Mouse (Mus musculus): ENCODE data around the gene Pold3. TPM values are rescaled to one million over a fixed set of nuclear protein-coding genes. Genes with fewer than 3 reads are reported as not detected.

Pold3 gene
- polyA plus RNA-seq, 1 experiment from 2014 or later, result 74.0 TPM

DNA sequence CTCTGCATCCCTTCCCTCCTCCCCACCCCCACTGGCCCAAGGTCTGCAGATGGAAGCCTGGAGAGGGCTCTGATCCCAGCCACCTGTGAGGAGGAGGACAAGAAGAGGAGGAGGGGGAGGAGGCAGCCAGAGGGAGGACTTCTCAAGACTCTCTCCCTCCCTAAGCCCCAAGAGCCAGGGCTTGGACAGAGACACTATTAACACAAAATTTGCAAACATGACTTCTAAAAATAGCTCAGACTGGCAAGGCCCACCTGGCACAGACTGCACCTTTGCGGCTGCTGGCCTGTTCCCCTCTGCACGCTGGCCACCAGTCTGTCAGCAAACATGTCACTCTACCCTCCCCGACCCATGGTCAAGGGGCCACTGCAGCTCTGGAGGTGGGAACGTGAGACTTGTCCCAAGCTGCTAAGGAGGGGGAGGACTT, 77.7 kb downstream of the Pold3 start:
- no peak overlapping the region for H3K4me3 ChIP-seq
- peak; percentile 22; the same call in 1 of the 2 replicates for ATAC-seq (ENCODE audit: low FRiP score, low read depth)
- peak overlapping the region; percentile 53; the same call in 1 of the 2 replicates for H3K27ac ChIP-seq
- H3K9me3 ChIP-seq, result no peaks in the 10 kb centered on the region
- H3K9ac ChIP-seq, result no peak overlapping the region
- H3K4me1 ChIP-seq, result peaks cover 21% of the 10 kb centered on the region
- H3K4me2 ChIP-seq (replicated peaks), result no peak overlapping the region
- WGBS, result 32% methylated on average over 4 of the region's 4 CpGs
- no peaks in the 10 kb centered on the region for H3K36me3 ChIP-seq
- no peaks in the 10 kb centered on the region for H3K27me3 ChIP-seq

- ATAC-seq (ENCODE audit: low FRiP score, low read depth), result no peak
- H3K36me3 ChIP-seq, result no peaks in the 10 kb centered on the region
- 84% methylated on average over 5 of the region's 5 CpGs for WGBS
- no peak overlapping the region for H3K4me3 ChIP-seq
- no peaks in the 10 kb centered on the region for H3K27me3 ChIP-seq
- H3K9ac ChIP-seq, result no peak overlapping the region
- no peak overlapping the region for H3K4me2 ChIP-seq (replicated peaks)
- peak overlapping the region; percentile 53; the same call in 1 of the 2 replicates for H3K27ac ChIP-seq
- H3K9me3 ChIP-seq, result no peaks in the 10 kb centered on the region
- H3K4me1 ChIP-seq, result peaks cover 21% of the 10 kb centered on the region
Measured at GRCm38 (mm10) chr7:100043096-100043495, 78.3 kb downstream of the Pold3 start.

DNA sequence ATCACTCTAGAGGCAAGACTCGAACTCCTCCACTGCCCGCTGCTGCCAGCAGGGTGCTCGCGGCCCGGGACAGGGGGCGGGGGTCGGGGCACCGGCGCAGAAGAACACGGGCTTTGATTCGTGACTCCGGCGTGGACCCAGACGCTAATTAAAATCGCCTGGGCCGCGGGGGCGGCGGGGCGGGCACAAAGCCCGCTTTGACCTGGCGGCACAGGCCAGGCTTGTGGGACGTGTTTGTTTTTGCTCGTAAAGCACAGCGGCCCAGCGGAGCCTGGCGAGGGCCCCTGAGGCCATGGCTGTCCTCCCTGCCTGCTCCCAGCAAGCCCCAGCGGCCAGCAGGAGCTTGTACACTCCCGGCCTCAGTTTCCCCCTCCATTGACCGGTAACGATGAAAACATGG, 79.2 kb downstream of the Pold3 start:
- peak; percentile 49; the same call in 1 of the 2 replicates for ATAC-seq (ENCODE audit: low FRiP score, low read depth)

GRCm38 (mm10) chr7:100036495-100036894, 84.9 kb downstream of the Pold3 start:
- Histone ChIP-seq H3K4me1 (peaks cover 8% of the 10 kb centered on the region; the same call in 1 of the 2 replicates), H3K4me2 (replicated peaks) (no peak overlapping the region), H3K4me3 (no peak overlapping the region), H3K9me3 (no peaks in the 10 kb centered on the region), H3K27ac (no peak overlapping the region), H3K9ac (no peak overlapping the region), H3K27me3 (no peaks in the 10 kb centered on the region), H3K36me3 (no peaks in the 10 kb centered on the region)
- no peak for ATAC-seq (ENCODE audit: low FRiP score, low read depth)
- WGBS, result 63% methylated on average over 3 of the region's 3 CpGs

More for the DNA sequence above, 79.2 kb downstream of the Pold3 start:
- H3K4me2 ChIP-seq (replicated peaks), result peak overlapping the region; percentile 47
- H3K9ac ChIP-seq, result peak overlapping the region; percentile 43; the same call in 1 of the 2 replicates
- peaks cover 21% of the 10 kb centered on the region for H3K4me1 ChIP-seq
- H3K27me3 ChIP-seq, result no peaks in the 10 kb centered on the region
- 14% methylated on average over 31 of the region's 31 CpGs for WGBS
- peak overlapping the region; percentile 12; the same call in 1 of the 2 replicates for H3K4me3 ChIP-seq
- H3K27ac ChIP-seq, result peak overlapping the region; percentile 53; the same call in 1 of the 2 replicates
- no peaks in the 10 kb centered on the region for H3K36me3 ChIP-seq
- H3K9me3 ChIP-seq, result no peaks in the 10 kb centered on the region

DNA sequence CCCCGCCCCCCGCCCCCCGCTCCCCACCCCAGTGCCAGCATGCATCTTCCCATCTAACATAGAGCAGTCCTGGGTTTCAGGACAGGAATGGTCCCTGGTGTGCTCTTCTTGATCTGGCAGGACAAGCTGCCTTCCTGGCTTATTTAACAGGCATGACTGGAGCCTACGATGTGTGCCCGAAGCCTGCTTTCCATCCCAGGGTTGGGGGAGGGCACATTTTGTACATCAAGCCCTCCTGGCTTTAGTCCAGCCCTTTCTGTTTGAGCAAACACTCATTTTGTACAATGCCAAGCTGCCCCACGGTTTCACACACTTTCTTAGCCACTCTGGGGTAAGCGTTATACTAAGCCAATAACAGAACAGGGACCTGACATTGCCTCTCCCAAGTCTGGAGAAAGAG, 85.3 kb downstream of the Pold3 start:
- Histone ChIP-seq H3K9me3 (no peaks in the 10 kb centered on the region), H3K27me3 (no peaks in the 10 kb centered on the region), H3K36me3 (no peaks in the 10 kb centered on the region), H3K9ac (no peak overlapping the region), H3K4me3 (no peak overlapping the region), H3K27ac (no peak overlapping the region), H3K4me1 (peaks cover 8% of the 10 kb centered on the region; the same call in 1 of the 2 replicates), H3K4me2 (replicated peaks) (no peak overlapping the region)
- no peak for ATAC-seq (ENCODE audit: low FRiP score, low read depth)
- 75% methylated on average over 7 of the region's 7 CpGs for WGBS

GRCm38 (mm10) chr7:100034815-100035463, 86.4 kb downstream of the Pold3 start:
- no peak overlapping the region for H3K27ac ChIP-seq
- H3K9me3 ChIP-seq, result no peaks in the 10 kb centered on the region
- no peak for ATAC-seq (ENCODE audit: low FRiP score, low read depth)
- no peak overlapping the region for H3K4me3 ChIP-seq
- WGBS, result 69% methylated on average over 11 of the region's 11 CpGs
- H3K27me3 ChIP-seq, result no peaks in the 10 kb centered on the region
- H3K4me1 ChIP-seq, result peaks cover 8% of the 10 kb centered on the region; the same call in 1 of the 2 replicates
- no peak overlapping the region for H3K4me2 ChIP-seq (replicated peaks)
- no peak overlapping the region for H3K9ac ChIP-seq
- H3K36me3 ChIP-seq, result no peaks in the 10 kb centered on the region

DNA sequence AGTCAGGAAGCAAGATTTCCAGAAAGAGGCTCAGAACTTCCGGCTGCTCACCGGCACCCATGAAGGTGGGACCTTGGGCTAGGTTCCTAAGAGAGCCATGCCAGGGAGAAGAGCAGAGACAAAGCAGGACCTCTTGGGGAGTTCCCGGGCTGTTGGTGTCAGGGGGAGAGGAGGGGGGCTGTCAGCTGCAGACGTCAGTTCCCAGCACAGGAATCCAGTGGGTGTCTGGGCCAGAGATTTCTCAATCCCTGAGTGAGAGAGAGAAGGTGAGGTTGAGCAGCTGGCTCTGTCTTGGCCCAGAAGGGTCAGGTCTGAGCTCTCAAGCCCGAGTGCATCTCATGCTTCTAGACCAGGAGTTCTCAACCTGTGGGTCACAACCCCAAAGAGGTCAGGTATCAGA, 87.7 kb downstream of the Pold3 start:
- H3K9me3 ChIP-seq, result no peaks in the 10 kb centered on the region
- no peaks in the 10 kb centered on the region for H3K27me3 ChIP-seq

More for the DNA sequence above, 87.7 kb downstream of the Pold3 start:
- Histone ChIP-seq H3K4me3 (no peak overlapping the region), H3K4me2 (replicated peaks) (no peak overlapping the region), H3K4me1 (peaks cover 8% of the 10 kb centered on the region; the same call in 1 of the 2 replicates), H3K9ac (no peak overlapping the region), H3K27ac (no peak overlapping the region), H3K36me3 (no peaks in the 10 kb centered on the region)
- no peak for ATAC-seq (ENCODE audit: low FRiP score, low read depth)
- 69% methylated on average over 5 of the region's 5 CpGs for WGBS

Other genes starting within 250 kb of the Pold3 start
- gene Rnf169, start 141.1 kb downstream of the Pold3 start, polyA plus RNA-seq (2015; fragmentation: Nextera tagmentation; extraction: Ambion mirVana), result 6.4 and 6.6 TPM in 2 replicates
- 2.6 and 3.0 TPM in 2 replicates for gene Chrdl2, start 115.4 kb downstream of the Pold3 start, polyA plus RNA-seq (2015; fragmentation: Nextera tagmentation; extraction: Ambion mirVana)
- gene Lipt2, start 37.7 kb upstream of the Pold3 start, polyA plus RNA-seq (2015; fragmentation: Nextera tagmentation; extraction: Ambion mirVana), result 24.8 and 28.8 TPM in 2 replicates
- 14.0 and 16.0 TPM in 2 replicates for gene Kcne3, start 54.9 kb upstream of the Pold3 start, polyA plus RNA-seq (2015; fragmentation: Nextera tagmentation; extraction: Ambion mirVana)
- 4.3 and 5.5 TPM in 2 replicates for gene Pgm2l1, start 105.8 kb upstream of the Pold3 start, polyA plus RNA-seq (2015; fragmentation: Nextera tagmentation; extraction: Ambion mirVana)
- gene P4ha3, start 164.0 kb upstream of the Pold3 start, polyA plus RNA-seq (2015; fragmentation: Nextera tagmentation; extraction: Ambion mirVana), result 17.4 TPM in 2 replicates

All from limb, embryonic 13.5 days (tissue).